Mouse (Mus musculus): Measurements from ENCODE around the gene Pla2g2e.

- TF ChIP-seq GATA1 (IDR thresholded peaks at IDR 0.05; ENCODE audit: low read length): no peak
- no peak for TF ChIP-seq TAL1 (IDR thresholded peaks at IDR 0.05; ENCODE audit: low read length)
Measured at GRCm38 (mm10) chr4:138840726-138841125, 37.0 kb upstream of the Pla2g2e start.
